Mouse (Mus musculus) forebrain, embryonic 10.5 days (tissue): ENCODE results near the gene Plac9b. TPM values are rescaled to one million over a fixed set of nuclear protein-coding genes. Genes with fewer than 3 reads are reported as not detected.
"Not testable (repeated sequence)": the region's sequence is repeated elsewhere in the genome, so short reads cannot be mapped to it uniquely, and the experiment has no call there.

Source experiments
- DNase-seq: peaks from one replicate; pipeline ENCODE4 v3.0.0-alpha.2; 2017; ENCODE audit warnings: low spot score; ENCODE audit errors: extremely low spot score
- H3K27ac ChIP-seq: fragments of 300-500 bp; sonication (generic); 2 replicates; pipeline ENCODE4 v1.5.1; 2016; ENCODE audit warnings: mild to moderate bottlenecking
- H3K27me3 ChIP-seq: fragments of 300-500 bp; sonication (generic); 2 replicates; pipeline ENCODE4 v1.6.1; 2016; ENCODE audit warnings: mild to moderate bottlenecking; ENCODE audit not compliant: poor library complexity, severe bottlenecking
- H3K36me3 ChIP-seq: fragments of 300-500 bp; sonication (generic); replicated peaks from 2 replicates; pipeline ENCODE4 v1.6.1; 2016; ENCODE audit warnings: mild to moderate bottlenecking, moderate library complexity
- H3K4me1 ChIP-seq: fragments of 300-500 bp; sonication (generic); 2 replicates; pipeline ENCODE4 v1.6.1; 2016
- H3K4me3 ChIP-seq: fragments of 300-500 bp; sonication (generic); 2 replicates; pipeline ENCODE4 v1.5.1; 2016; ENCODE audit warnings: mild to moderate bottlenecking, moderate library complexity
- H3K9me3 ChIP-seq: fragments of 300-500 bp; sonication (generic); 2 replicates; pipeline ENCODE4 v1.6.1; 2016; ENCODE audit warnings: mild to moderate bottlenecking, moderate library complexity
- WGBS: fragments of 180-500 bp; shearing (Covaris S2); methylation state at CpG from one replicate; pipeline ENCODE4 v1.1.7; 2016; 5-methylcytosine and 5-hydroxymethylcytosine counted together
- polyA plus RNA-seq: library from polyadenylated mRNA; unstranded; fragments of >200 nt; fragmentation: Nextera tagmentation; extraction: Ambion mirVana; gene quantifications from 2 replicates; pipeline ENCODE4 v1.2.1, GENCODE M21; 2016

Plac9b gene
- polyA plus RNA-seq, 1 experiment from 2014 or later = not detected

DNA sequence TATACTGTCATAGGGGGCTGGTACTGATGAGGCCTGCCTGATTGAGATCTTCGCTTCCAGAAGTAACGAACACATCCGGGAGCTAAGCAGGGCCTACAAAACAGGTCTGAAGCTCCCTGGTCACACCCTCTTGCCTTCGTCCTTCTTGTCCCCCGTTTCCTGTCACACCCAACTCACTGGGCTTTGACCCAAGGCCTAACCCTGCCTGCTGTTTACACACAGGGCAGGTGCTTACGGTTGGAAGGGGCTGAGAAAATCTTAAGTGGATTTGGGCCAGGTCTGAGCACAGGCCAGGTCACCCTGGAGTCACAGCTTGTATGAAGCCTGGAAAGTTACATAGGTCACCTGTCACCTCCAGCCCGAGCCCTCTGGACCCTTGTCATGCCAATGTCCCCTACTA lies 26.2 kb downstream of the Plac9b start:
- no CpG with 5 or more reads among the region's 7 CpGs for WGBS
- H3K27me3 ChIP-seq, H3K9me3 ChIP-seq, H3K4me1 ChIP-seq, H3K4me3 ChIP-seq, DNase-seq, H3K27ac ChIP-seq, H3K36me3 ChIP-seq: not testable (repeated sequence)

DNA sequence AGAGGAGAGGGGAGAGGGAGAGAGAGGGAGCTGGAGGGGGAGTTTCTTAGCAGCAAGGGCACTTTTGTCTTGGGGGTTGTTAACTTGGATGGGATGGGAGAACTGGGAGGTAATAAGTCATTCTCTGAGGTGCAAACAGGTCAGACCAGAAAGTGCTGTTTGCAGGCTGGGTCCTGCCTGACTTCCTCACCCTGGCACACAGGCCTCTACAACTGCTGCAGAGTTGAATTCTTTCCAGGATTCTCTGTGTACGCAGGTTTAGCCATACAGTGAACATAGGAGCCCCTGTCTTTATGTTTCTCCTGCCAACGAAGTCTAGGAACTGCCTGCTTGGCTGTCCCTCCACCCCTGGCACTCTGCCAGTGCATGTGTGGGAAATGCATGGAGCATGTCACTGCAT lies 35.2 kb downstream of the Plac9b start:
- H3K27ac ChIP-seq, H3K4me1 ChIP-seq, H3K4me3 ChIP-seq, H3K36me3 ChIP-seq, H3K27me3 ChIP-seq, DNase-seq, H3K9me3 ChIP-seq: not testable (repeated sequence)
- WGBS = no CpG with 5 or more reads among the region's 2 CpGs

DNA sequence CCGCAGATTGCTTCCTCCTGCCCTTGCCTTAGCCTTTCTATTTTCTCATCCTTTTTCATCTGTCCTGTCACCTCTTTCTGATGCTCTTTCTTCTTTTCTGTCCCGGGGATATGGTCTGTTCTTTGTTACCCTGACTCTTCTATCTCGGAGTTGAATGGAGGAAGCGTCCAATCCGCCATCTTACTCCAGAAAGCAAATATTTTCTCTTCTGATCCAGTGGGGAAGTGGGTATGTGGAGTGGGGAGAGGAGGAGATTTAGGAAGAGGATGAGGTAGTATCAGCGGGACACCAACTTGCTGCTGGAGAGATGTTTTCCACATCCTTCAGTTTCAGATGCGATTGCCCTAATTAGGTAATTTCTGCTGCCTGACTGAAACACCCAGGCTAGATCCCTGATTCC lies 63.2 kb downstream of the Plac9b start:
- H3K27ac ChIP-seq, DNase-seq, H3K4me3 ChIP-seq, H3K9me3 ChIP-seq, H3K27me3 ChIP-seq, H3K36me3 ChIP-seq, H3K4me1 ChIP-seq: not testable (repeated sequence)
- no CpG with 5 or more reads among the region's 7 CpGs for WGBS

DNA sequence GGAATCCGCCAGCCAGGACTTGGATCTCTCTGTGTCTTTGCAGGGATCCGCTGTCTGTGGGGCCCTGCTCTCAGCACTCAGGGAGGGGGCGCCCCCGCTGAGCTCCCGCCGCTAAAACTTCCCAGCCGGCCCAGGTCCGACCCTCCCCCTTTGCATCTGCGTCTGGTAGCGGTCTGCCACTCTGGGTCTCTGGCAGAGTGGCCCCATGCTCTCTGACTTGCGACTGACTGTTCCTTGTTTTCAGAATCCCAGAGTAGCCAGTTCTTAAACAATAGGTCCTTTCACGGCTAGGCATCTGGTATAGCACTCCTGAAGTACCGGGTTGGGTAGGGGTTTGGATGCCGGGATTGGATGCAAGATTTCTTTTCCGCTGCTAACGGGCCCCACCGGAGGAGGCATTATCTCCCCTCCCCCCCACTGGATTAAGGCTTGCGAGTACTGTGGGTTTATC lies 63.7 kb downstream of the Plac9b start:
- not testable (repeated sequence) for H3K27me3 ChIP-seq, DNase-seq, H3K27ac ChIP-seq, H3K4me1 ChIP-seq, H3K9me3 ChIP-seq, H3K36me3 ChIP-seq, H3K4me3 ChIP-seq
- WGBS = no CpG with 5 or more reads among the region's 18 CpGs

DNA sequence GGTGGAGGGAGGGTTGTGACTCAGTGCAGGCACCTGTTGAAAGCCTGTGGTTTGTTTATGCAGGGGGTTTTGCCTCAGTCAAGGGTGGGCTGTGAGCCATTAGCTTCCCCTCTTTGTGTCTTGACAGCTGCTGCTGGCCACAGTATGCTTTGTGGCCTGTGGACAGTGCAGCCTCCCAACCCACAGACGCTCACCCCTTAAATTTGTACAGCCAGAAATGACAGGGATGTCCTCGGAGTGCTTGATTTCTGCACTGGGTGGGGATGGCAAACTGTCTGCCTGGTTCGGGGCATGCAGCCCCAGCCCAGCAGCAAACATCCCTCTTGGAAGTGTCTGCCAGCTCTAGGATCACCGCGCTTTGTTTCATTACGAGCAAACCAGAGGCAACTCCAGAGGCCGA lies 64.1 kb downstream of the Plac9b start, which contains the start of gene Duxbl2:
TSS of gene Duxbl2 (plus strand) at position 200 of the 400 bp plus-strand sequence.
- H3K9me3 ChIP-seq, H3K4me1 ChIP-seq, H3K36me3 ChIP-seq, H3K27me3 ChIP-seq, H3K27ac ChIP-seq, DNase-seq, H3K4me3 ChIP-seq: not testable (repeated sequence)
- WGBS = no CpG with 5 or more reads among the region's 7 CpGs

Other genes with a start within 250 kb of the Plac9b start
- gene Cphx1, start 244.2 kb downstream of the Plac9b start, polyA plus RNA-seq = not detected in 2 replicates
- 2.9 and 3.9 TPM in 2 replicates for gene Duxbl1, start 203.9 kb downstream of the Plac9b start, polyA plus RNA-seq
- 0.55 TPM in 1 of 2 replicates, not detected in the other for gene Gm9780, start 139.8 kb downstream of the Plac9b start, polyA plus RNA-seq
- gene Tmem254c, start 115.1 kb downstream of the Plac9b start, polyA plus RNA-seq = 18.2 and 19.0 TPM in 2 replicates
- gene Cphx2, start 101.0 kb downstream of the Plac9b start, polyA plus RNA-seq = not detected in 2 replicates
- gene Cphx3, start 100.2 kb downstream of the Plac9b start, polyA plus RNA-seq = not detected in 2 replicates
- not detected in 2 replicates for gene Duxbl2, start 64.1 kb downstream of the Plac9b start, polyA plus RNA-seq
- gene Tmem254b, start 24.6 kb upstream of the Plac9b start, polyA plus RNA-seq = 13.7 and 16.7 TPM in 2 replicates
- gene Duxbl3, start 75.5 kb upstream of the Plac9b start, polyA plus RNA-seq = 4.7 TPM in 2 replicates